Comparison of ENCODE assay signal across 22 mouse cellular contexts in genomic region chr10:52024053-52024410, GRCm38 (mm10). TPM values are rescaled to one million over a fixed set of nuclear protein-coding genes. Genes with fewer than 3 reads are reported as not detected.
DNase-seq lines count a peak whose midpoint lies in the region; ATAC-seq and TF ChIP-seq lines count a peak whose summit lies in the region.
"Had no signal": no experiment of that assay in that cellular context is flagged by ENCODE, and none has a peak within 500 bp of the region (broad histone marks: within the 10 kb centered on the region; RNA-seq: fewer than 3 reads in every experiment).

No protein-coding gene starts in this region.

- H3K9ac ChIP-seq in forebrain, embryonic 14.5 days (ENCODE audit: low read length) = no peak overlapping the region
- H3K9ac ChIP-seq in midbrain, postnatal 0 days (replicated peaks; ENCODE audit: low read length, poor library complexity, severe bottlenecking) = no peak overlapping the region
- no peak overlapping the region for H3K9ac ChIP-seq in embryonic facial prominence, embryonic 15.5 days
- no peak overlapping the region for H3K9ac ChIP-seq in limb, embryonic 15.5 days
- H3K9ac ChIP-seq: forebrain, embryonic 15.5 days; heart, embryonic 15.5 days; hindbrain, embryonic 15.5 days had no signal

- H3K9me3 ChIP-seq in forebrain, embryonic 10.5 days = no peaks in the 10 kb centered on the region
- H3K9me3 ChIP-seq in forebrain, embryonic 14.5 days (replicated peaks; ENCODE audit: control insufficient read depth, low read length) = no peaks in the 10 kb centered on the region
- H3K9me3 ChIP-seq in midbrain, embryonic 10.5 days (replicated peaks) = no peaks in the 10 kb centered on the region
- no peaks in the 10 kb centered on the region for H3K9me3 ChIP-seq in midbrain, postnatal 0 days (ENCODE audit: low read length)
- no peaks in the 10 kb centered on the region for H3K9me3 ChIP-seq in embryonic facial prominence, embryonic 15.5 days (replicated peaks)
- H3K9me3 ChIP-seq in limb, embryonic 15.5 days = no peaks in the 10 kb centered on the region
- H3K9me3 ChIP-seq: forebrain, embryonic 15.5 days; heart, embryonic 15.5 days; hindbrain, embryonic 15.5 days had no signal

- no peak for ATAC-seq in forebrain, embryonic 14.5 days
- no peak for ATAC-seq in midbrain, postnatal 0 days (ENCODE audit: low FRiP score)
- ATAC-seq in embryonic facial prominence, embryonic 15.5 days (ENCODE audit: insufficient number of reproducible peaks, low FRiP score, low TSS enrichment, low read depth) = no peak
- ATAC-seq in limb, embryonic 15.5 days (ENCODE audit: insufficient number of reproducible peaks, low FRiP score, low TSS enrichment, low read depth) = no peak
- ATAC-seq: activated CD4-positive, CD25-positive, alpha-beta regulatory T cell, adult 4 months; forebrain, embryonic 15.5 days; intestine, embryonic 16.5 days; Patski had no signal

- H3K36me3 ChIP-seq in forebrain, embryonic 10.5 days (replicated peaks) = no peaks in the 10 kb centered on the region
- no peaks in the 10 kb centered on the region for H3K36me3 ChIP-seq in forebrain, embryonic 14.5 days (ENCODE audit: control insufficient read depth, insufficient read depth, low read length)
- H3K36me3 ChIP-seq in midbrain, embryonic 10.5 days = no peaks in the 10 kb centered on the region
- no peaks in the 10 kb centered on the region for H3K36me3 ChIP-seq in midbrain, postnatal 0 days (ENCODE audit: insufficient read depth, low read length)
- no peaks in the 10 kb centered on the region for H3K36me3 ChIP-seq in embryonic facial prominence, embryonic 15.5 days
- no peaks in the 10 kb centered on the region for H3K36me3 ChIP-seq in limb, embryonic 15.5 days
- H3K36me3 ChIP-seq: forebrain, embryonic 15.5 days; heart, embryonic 15.5 days; hindbrain, embryonic 15.5 days had no signal

- 8% methylated on average over 2 of the region's 2 CpGs for WGBS in forebrain, embryonic 10.5 days
- WGBS in forebrain, embryonic 14.5 days = 7% methylated on average over 2 of the region's 2 CpGs
- WGBS in midbrain, embryonic 10.5 days = 8% methylated on average over 2 of the region's 2 CpGs
- 16% methylated on average over 2 of the region's 2 CpGs for WGBS in midbrain, postnatal 0 days
- 29% methylated on average over 2 of the region's 2 CpGs for WGBS in embryonic facial prominence, embryonic 15.5 days
- 16% methylated on average over 2 of the region's 2 CpGs for WGBS in limb, embryonic 15.5 days

- DNase-seq in forebrain, embryonic 10.5 days (ENCODE audit: extremely low spot score, low spot score) = peak; percentile 16
- DNase-seq in forebrain, embryonic 14.5 days (ENCODE audit: low spot score) = no peak
- DNase-seq in midbrain, embryonic 10.5 days (ENCODE audit: low spot score) = peak; percentile 18
- no peak for DNase-seq in midbrain, postnatal 0 days (ENCODE audit: low spot score)
- DNase-seq in adrenal gland, postnatal 14 days = no peak
- DNase-seq in ovary, postnatal 10 days (ENCODE audit: low spot score) = no peak
- DNase-seq: adrenal gland, postnatal 25 days; cerebellum, adult 2 months; gastrocnemius, postnatal 14 days; heart, adult 2 months; heart, postnatal 14 days had no signal

- no peak overlapping the region for H3K4me2 ChIP-seq in forebrain, embryonic 14.5 days (ENCODE audit: low read length)
- no peak overlapping the region for H3K4me2 ChIP-seq in midbrain, postnatal 0 days (ENCODE audit: low read depth, low read length, poor library complexity, severe bottlenecking)
- no peak overlapping the region for H3K4me2 ChIP-seq in embryonic facial prominence, embryonic 15.5 days (replicated peaks)
- no peak overlapping the region for H3K4me2 ChIP-seq in limb, embryonic 15.5 days
- H3K4me2 ChIP-seq: forebrain, embryonic 15.5 days; heart, embryonic 11.5 days; hindbrain, embryonic 15.5 days had no signal

- peaks cover 100% of the 10 kb centered on the region for H3K27me3 ChIP-seq in forebrain, embryonic 10.5 days (ENCODE audit: poor library complexity, severe bottlenecking)
- peaks cover 89% of the 10 kb centered on the region for H3K27me3 ChIP-seq in forebrain, embryonic 14.5 days (replicated peaks; ENCODE audit: control insufficient read depth, insufficient read depth, low read length)
- H3K27me3 ChIP-seq in midbrain, embryonic 10.5 days (ENCODE audit: low read depth, poor library complexity, severe bottlenecking) = peaks cover 100% of the 10 kb centered on the region
- H3K27me3 ChIP-seq in midbrain, postnatal 0 days (ENCODE audit: insufficient read depth, low read length) = peaks cover 78% of the 10 kb centered on the region
- H3K27me3 ChIP-seq in embryonic facial prominence, embryonic 15.5 days = peaks cover 90% of the 10 kb centered on the region
- peaks cover 89% of the 10 kb centered on the region for H3K27me3 ChIP-seq in limb, embryonic 15.5 days
- H3K27me3 ChIP-seq: CH12.LX had no signal

- TF ChIP-seq CTCF in midbrain, postnatal 0 days (IDR thresholded peaks at IDR 0.05) = no peak

- H3K4me1 ChIP-seq in forebrain, embryonic 10.5 days = peaks cover 34% of the 10 kb centered on the region
- H3K4me1 ChIP-seq in forebrain, embryonic 14.5 days (ENCODE audit: control insufficient read depth, insufficient read depth, low read length) = peaks cover 4% of the 10 kb centered on the region; the same call in 1 of the 2 replicates
- peaks cover 31% of the 10 kb centered on the region for H3K4me1 ChIP-seq in midbrain, embryonic 10.5 days
- peaks cover 9% of the 10 kb centered on the region for H3K4me1 ChIP-seq in midbrain, postnatal 0 days (ENCODE audit: insufficient read depth, low read length)
- H3K4me1 ChIP-seq in embryonic facial prominence, embryonic 15.5 days = peaks cover 23% of the 10 kb centered on the region
- H3K4me1 ChIP-seq in limb, embryonic 15.5 days = peaks cover 21% of the 10 kb centered on the region

- H3K4me3 ChIP-seq in forebrain, embryonic 10.5 days = no peak overlapping the region
- H3K4me3 ChIP-seq in forebrain, embryonic 14.5 days (ENCODE audit: low read depth, low read length) = no peak overlapping the region
- no peak overlapping the region for H3K4me3 ChIP-seq in midbrain, embryonic 10.5 days
- H3K4me3 ChIP-seq in midbrain, postnatal 0 days (ENCODE audit: low read depth, low read length) = no peak overlapping the region
- 0 out of 2 replicates have a peak overlapping the region, but pooled peaks have one; percentile 50 for H3K4me3 ChIP-seq in embryonic facial prominence, embryonic 15.5 days (replicated peaks)
- H3K4me3 ChIP-seq in limb, embryonic 15.5 days = peak overlapping the region; percentile 50
- H3K4me3 ChIP-seq: forebrain, embryonic 15.5 days; heart, adult 2 months; hindbrain, embryonic 15.5 days had no signal

- H3K27ac ChIP-seq in forebrain, embryonic 10.5 days = no peak overlapping the region
- H3K27ac ChIP-seq in forebrain, embryonic 14.5 days (ENCODE audit: low read depth, low read length) = no peak overlapping the region
- H3K27ac ChIP-seq in midbrain, embryonic 10.5 days (replicated peaks) = no peak overlapping the region
- no peak overlapping the region for H3K27ac ChIP-seq in midbrain, postnatal 0 days (ENCODE audit: low read depth, low read length)
- H3K27ac ChIP-seq in embryonic facial prominence, embryonic 15.5 days (replicated peaks) = no peak overlapping the region
- H3K27ac ChIP-seq in limb, embryonic 15.5 days = no peak overlapping the region
- H3K27ac ChIP-seq: forebrain, embryonic 15.5 days; heart, adult 2 months; heart, embryonic 15.5 days; hindbrain, embryonic 15.5 days had no signal

RNA-seq across cellular contexts. Expression of gene Vgll2, which starts 1.7 kb away (rescaled TPM):
- polyA plus RNA-seq in forebrain, embryonic 10.5 days (2016; fragmentation: Nextera tagmentation; extraction: Ambion mirVana) = 0.68 and 1.6 TPM in 2 replicates
- polyA plus RNA-seq in forebrain, embryonic 14.5 days (2014; fragmentation: Nextera tagmentation; extraction: Ambion mirVana) = 1.0 and 1.8 TPM in 2 replicates
- polyA plus RNA-seq in midbrain, embryonic 10.5 days (2016; fragmentation: Nextera tagmentation; extraction: Ambion mirVana) = 0.54 TPM in 1 of 2 replicates, not detected in the other
- not detected in 2 replicates for total RNA-seq in midbrain, postnatal 0 days (2014; rRNA removed)
- polyA plus RNA-seq in midbrain, postnatal 0 days (2015; fragmentation: Nextera tagmentation; extraction: Ambion mirVana) = 3.4 and 3.7 TPM in 2 replicates
- polyA plus RNA-seq in embryonic facial prominence, embryonic 15.5 days (2015; fragmentation: Nextera tagmentation; extraction: Ambion mirVana) = 16.7 and 20.6 TPM in 2 replicates
- polyA plus RNA-seq in limb, embryonic 15.5 days (2015; fragmentation: Nextera tagmentation; extraction: Ambion mirVana) = 24.2 and 46.2 TPM in 2 replicates
- not detected in 2 replicates for total RNA-seq in adrenal gland, postnatal 14 days (2021)
- total RNA-seq: adrenal gland, postnatal 25 days; CH12.LX; heart, postnatal 14 days; hematopoietic stem cell, adult 5-6 weeks had no signal
- polyA plus RNA-seq: activated CD4-positive, CD25-positive, alpha-beta regulatory T cell, adult 4 months; cerebellum, adult 2 months; intestine, embryonic 16.5 days; Patski had no signal

Comparison
In these comparisons a context has a peak if more than half of its experiments do, and no peak if none do; other contexts are left out.
1. DNase-seq: peak in forebrain, embryonic 10.5 days (single experiment) and midbrain, embryonic 10.5 days (single experiment); none in forebrain, embryonic 14.5 days (single experiment), midbrain, postnatal 0 days (single experiment), adrenal gland, postnatal 14 days (single experiment) and ovary, postnatal 10 days (single experiment).
2. H3K4me3 ChIP-seq: peak in embryonic facial prominence, embryonic 15.5 days (single experiment) and limb, embryonic 15.5 days (single experiment); none in forebrain, embryonic 10.5 days (single experiment), forebrain, embryonic 14.5 days (single experiment), midbrain, embryonic 10.5 days (single experiment) and midbrain, postnatal 0 days (single experiment).